Mouse (Mus musculus) neural tube, embryonic 14.5 days (tissue): ENCODE results near the gene Ptgs1. TPM values are rescaled to one million over a fixed set of nuclear protein-coding genes. Genes with fewer than 3 reads are reported as not detected.

ENCODE experiments used
- ATAC-seq: fragments of 200-750 bp; cut with Nextera tagmentation; 2 replicates; pipeline ENCODE4 v1.8.0; 2017; ENCODE audit warnings: low read depth, mild to moderate bottlenecking, moderate TSS enrichment, moderate library complexity
- H3K27ac ChIP-seq: fragments of 300-500 bp; sonication (generic); 2 replicates; pipeline ENCODE4 v1.5.1; 2014; ENCODE audit warnings: low read depth, mild to moderate bottlenecking, control low read depth, low read length, moderate library complexity, mixed read lengths
- H3K27me3 ChIP-seq: fragments of 300-500 bp; sonication (generic); 2 replicates; pipeline ENCODE4 v1.6.1; 2014; ENCODE audit warnings: low read length; ENCODE audit not compliant: control insufficient read depth, insufficient read depth
- H3K36me3 ChIP-seq: fragments of 300-500 bp; sonication (generic); 2 replicates; pipeline ENCODE4 v1.6.1; 2014; ENCODE audit warnings: low read length, mixed read lengths; ENCODE audit not compliant: control insufficient read depth, insufficient read depth
- H3K4me1 ChIP-seq: fragments of 300-500 bp; sonication (generic); 2 replicates; pipeline ENCODE4 v1.6.1; 2014; ENCODE audit warnings: low read length; ENCODE audit not compliant: control insufficient read depth, insufficient read depth
- H3K4me2 ChIP-seq: fragments of 300-500 bp; sonication (generic); 2 replicates; pipeline ENCODE4 v1.6.1; 2014; ENCODE audit warnings: mild to moderate bottlenecking, low read depth, low read length, control low read depth
- H3K4me3 ChIP-seq: fragments of 300-500 bp; sonication (generic); 2 replicates; pipeline ENCODE4 v1.5.1; 2014; ENCODE audit warnings: low read depth, low read length, control low read depth, mixed read lengths
- H3K9ac ChIP-seq: fragments of 300-500 bp; sonication (generic); replicated peaks from 2 replicates; pipeline ENCODE4 v1.6.1; 2014; ENCODE audit warnings: low read depth, mild to moderate bottlenecking, control low read depth, low read length, mixed read lengths
- H3K9me3 ChIP-seq: fragments of 300-500 bp; sonication (generic); 2 replicates; pipeline ENCODE4 v1.6.1; 2016; ENCODE audit warnings: low read length; ENCODE audit not compliant: control insufficient read depth
- WGBS: fragments of 180-500 bp; shearing (Covaris S2); extraction: QIAGEN DNeasy Blood & Tissue Kit; methylation state at CpG from one replicate; pipeline ENCODE4 v1.1.7; 2014; 5-methylcytosine and 5-hydroxymethylcytosine counted together
- polyA plus RNA-seq: library from polyadenylated mRNA; unstranded; fragments of >200 nt; fragmentation: Nextera tagmentation; extraction: Ambion mirVana; gene quantifications from 2 replicates; pipeline ENCODE4 v1.2.1, GENCODE M21; 2014

Ptgs1 gene
- polyA plus RNA-seq, 1 experiment from 2014 or later: 2.7 TPM

DNA sequence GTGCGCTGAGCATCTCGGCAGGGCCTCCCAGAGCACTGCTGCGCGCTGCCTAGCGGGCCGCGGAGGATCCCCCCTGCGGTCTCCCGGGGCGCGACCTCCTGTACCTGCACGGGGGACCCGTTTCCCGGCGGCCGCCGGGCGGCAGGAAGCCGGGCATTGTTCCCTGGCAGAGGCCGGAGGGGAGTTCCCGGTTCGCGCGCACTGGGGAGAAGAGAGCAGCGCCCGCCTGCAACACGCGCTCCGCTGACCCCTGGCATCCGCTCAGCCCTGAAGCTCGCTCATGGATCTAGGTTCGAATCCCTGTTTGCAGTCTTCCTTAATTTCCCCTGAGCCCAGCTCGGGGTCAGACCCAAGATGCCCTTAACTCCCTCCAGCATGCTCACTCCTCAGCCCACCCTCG is 19.4 kb upstream of the Ptgs1 start:
- Histone ChIP-seq H3K4me1 (no peaks in the 10 kb centered on the region), H3K9ac (no peak overlapping the region), H3K4me3 (no peak overlapping the region), H3K4me2 (peak overlapping the region; percentile 18; the same call in 1 of the 2 replicates), H3K9me3 (no peaks in the 10 kb centered on the region), H3K36me3 (no peaks in the 10 kb centered on the region), H3K27ac (no peak overlapping the region), H3K27me3 (peaks cover 10% of the 10 kb centered on the region)
- 2% methylated on average over 34 of the region's 34 CpGs for WGBS
- no peak for ATAC-seq

DNA sequence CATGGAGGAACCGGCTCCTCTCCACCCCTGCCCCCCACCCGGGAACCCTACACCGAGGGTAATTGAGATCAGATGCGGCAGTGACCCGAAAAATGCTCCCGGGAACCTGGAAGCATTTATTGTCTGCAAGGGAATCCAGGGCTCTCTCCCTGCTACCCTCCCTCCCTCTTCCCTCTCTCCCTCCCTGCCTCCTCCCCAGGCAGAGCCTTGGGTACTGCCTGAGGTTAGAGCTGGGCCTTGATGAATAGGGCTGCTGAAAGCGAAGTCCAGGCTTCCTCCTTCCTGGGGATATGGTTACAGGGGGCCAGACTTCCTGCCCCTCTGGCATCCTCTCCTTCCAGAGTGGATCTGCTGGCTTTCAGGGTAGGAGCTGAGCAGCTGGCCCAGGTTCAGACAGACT is 18.4 kb upstream of the Ptgs1 start:
- Histone ChIP-seq H3K36me3 (no peaks in the 10 kb centered on the region), H3K27ac (no peak overlapping the region), H3K9me3 (no peaks in the 10 kb centered on the region), H3K4me1 (no peaks in the 10 kb centered on the region), H3K4me2 (no peak overlapping the region), H3K27me3 (peaks cover 10% of the 10 kb centered on the region), H3K9ac (no peak overlapping the region), H3K4me3 (no peak overlapping the region)
- ATAC-seq: no peak
- 10% methylated on average over 7 of the region's 7 CpGs for WGBS

DNA sequence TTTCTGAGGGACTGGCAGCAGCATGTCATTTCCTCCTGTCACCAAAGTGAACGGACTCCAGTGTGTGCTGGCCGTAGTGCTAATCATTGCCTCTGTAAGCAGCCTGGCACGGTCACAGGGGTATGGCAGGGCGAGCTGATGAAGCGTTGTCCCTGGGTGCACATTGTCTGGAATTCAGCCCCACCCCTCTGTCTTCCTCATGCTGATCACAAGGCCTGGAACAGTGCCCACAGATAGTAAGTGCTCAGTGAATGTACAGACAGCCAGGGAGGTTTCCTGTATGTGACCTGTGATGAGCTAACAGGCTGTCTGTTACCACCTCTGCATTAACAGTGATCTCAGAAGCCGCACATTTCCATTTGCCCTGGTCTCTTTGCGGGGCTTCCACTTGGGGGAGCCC is 17.1 kb upstream of the Ptgs1 start:
- WGBS: 56% methylated on average over 7 of the region's 7 CpGs
- Histone ChIP-seq H3K9me3 (no peaks in the 10 kb centered on the region), H3K27me3 (peaks cover 10% of the 10 kb centered on the region), H3K36me3 (no peaks in the 10 kb centered on the region), H3K4me2 (no peak overlapping the region), H3K4me3 (no peak overlapping the region), H3K27ac (no peak overlapping the region), H3K4me1 (no peaks in the 10 kb centered on the region), H3K9ac (no peak overlapping the region)
- ATAC-seq: no peak

DNA sequence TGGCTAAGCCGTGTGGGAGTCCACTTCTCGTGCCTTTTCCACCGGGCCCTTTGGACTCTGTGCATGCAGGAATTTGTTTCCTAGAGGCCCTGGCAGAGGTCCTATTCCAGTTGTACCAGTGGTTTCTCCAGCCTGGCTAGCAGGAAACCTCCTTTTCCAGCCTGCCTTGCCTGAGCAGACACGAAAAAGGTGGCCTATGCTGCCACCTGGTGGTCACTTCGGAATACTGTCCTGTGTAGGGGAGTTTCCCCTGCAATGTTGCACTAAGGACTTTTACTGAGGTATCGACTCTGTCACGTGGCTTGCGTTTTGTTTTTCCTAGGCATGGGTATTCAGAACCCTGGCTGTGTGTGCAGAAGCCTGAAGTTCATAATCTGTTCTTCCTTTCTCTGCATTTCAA is 16.2 kb upstream of the Ptgs1 start:
- no peaks in the 10 kb centered on the region for H3K36me3 ChIP-seq
- no peaks in the 10 kb centered on the region for H3K9me3 ChIP-seq
- ATAC-seq: peak; percentile 89
- H3K4me3 ChIP-seq: no peak overlapping the region
- no peak overlapping the region for H3K4me2 ChIP-seq
- H3K4me1 ChIP-seq: no peaks in the 10 kb centered on the region
- no peak overlapping the region for H3K27ac ChIP-seq
- peaks cover 10% of the 10 kb centered on the region for H3K27me3 ChIP-seq
- no peak overlapping the region for H3K9ac ChIP-seq
- WGBS: 13% methylated on average over 8 of the region's 8 CpGs

DNA sequence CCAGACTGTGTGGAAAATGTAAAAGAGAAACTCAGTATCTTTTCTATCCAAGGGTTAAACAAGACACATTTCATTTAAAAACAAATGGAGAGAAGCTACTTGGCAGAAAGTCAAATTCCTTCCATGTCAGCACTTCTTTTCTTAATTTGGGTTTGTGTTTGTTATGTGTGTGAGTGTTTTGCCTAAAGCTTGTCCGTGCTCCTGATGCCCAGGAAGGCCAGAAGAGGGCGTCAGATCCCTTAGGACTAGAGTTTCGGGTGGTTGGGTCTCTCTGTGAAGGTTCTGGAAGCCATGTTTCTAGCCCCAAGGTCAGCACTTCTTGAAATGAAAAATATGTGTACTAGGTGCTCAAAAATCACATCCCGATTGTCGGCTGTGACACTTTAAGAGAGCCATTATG is 15.8 kb upstream of the Ptgs1 start:
- Histone ChIP-seq H3K4me1 (no peaks in the 10 kb centered on the region), H3K9me3 (no peaks in the 10 kb centered on the region), H3K36me3 (no peaks in the 10 kb centered on the region), H3K9ac (no peak overlapping the region), H3K27me3 (peaks cover 10% of the 10 kb centered on the region), H3K27ac (no peak overlapping the region), H3K4me3 (no peak overlapping the region), H3K4me2 (no peak overlapping the region)
- ATAC-seq: no peak
- 71% methylated on average over 5 of the region's 5 CpGs for WGBS

DNA sequence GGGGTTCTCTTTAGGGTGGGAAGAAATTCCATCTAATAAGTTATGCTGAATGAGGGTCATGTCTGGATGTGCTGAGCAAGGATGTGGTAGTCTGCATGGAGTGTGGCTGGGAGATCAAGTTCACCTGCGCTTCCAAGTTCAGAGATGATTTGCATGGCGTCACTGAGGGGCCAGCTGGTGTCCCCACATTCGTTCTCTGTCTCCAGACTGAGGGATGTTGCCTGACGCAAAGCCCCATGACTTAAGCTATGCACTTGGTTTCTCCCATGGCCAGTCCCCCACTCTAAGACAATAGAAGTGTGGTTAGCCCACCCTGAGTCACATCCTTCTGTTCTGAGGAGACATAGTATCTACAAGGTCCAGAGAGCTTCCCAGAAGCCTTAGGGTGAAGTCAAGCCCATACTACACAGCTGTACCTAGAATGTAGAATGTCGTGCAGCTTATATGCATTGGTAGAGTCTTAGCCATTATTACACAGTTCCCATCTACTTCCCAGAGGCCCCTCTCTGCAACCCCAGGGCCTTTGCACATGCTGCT is 15.0 kb upstream of the Ptgs1 start:
- Histone ChIP-seq H3K27ac (no peak overlapping the region), H3K4me1 (no peaks in the 10 kb centered on the region), H3K9me3 (no peaks in the 10 kb centered on the region), H3K4me2 (no peak overlapping the region), H3K27me3 (peaks cover 10% of the 10 kb centered on the region), H3K4me3 (no peak overlapping the region), H3K36me3 (no peaks in the 10 kb centered on the region), H3K9ac (no peak overlapping the region)
- 83% methylated on average over 5 of the region's 5 CpGs for WGBS
- ATAC-seq: no peak

DNA sequence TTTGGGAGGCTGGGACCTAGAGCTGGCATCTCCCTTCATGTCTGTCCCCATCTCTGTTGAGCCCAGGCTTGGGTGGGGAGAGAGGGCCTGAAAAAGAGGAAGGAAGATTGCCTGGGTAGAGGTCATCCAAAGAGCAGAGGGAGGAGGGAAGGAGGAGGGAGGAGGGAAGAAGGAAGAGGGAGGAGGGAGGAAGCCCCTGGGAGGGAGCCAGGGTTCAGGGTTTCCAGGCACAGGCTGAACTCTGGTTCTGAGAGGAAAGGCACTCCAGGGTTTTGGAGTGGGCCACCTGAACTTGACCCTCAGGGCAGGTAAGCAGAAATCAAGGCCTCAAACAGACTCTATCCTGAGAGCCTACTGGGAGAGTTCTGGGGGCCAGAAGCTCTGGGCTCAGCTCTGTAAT is 13.7 kb upstream of the Ptgs1 start:
- no peak for ATAC-seq
- Histone ChIP-seq H3K4me1 (no peaks in the 10 kb centered on the region), H3K36me3 (no peaks in the 10 kb centered on the region), H3K9me3 (no peaks in the 10 kb centered on the region), H3K27ac (no peak overlapping the region), H3K4me2 (no peak overlapping the region), H3K4me3 (no peak overlapping the region), H3K9ac (no peak overlapping the region), H3K27me3 (peaks cover 2% of the 10 kb centered on the region)

DNA sequence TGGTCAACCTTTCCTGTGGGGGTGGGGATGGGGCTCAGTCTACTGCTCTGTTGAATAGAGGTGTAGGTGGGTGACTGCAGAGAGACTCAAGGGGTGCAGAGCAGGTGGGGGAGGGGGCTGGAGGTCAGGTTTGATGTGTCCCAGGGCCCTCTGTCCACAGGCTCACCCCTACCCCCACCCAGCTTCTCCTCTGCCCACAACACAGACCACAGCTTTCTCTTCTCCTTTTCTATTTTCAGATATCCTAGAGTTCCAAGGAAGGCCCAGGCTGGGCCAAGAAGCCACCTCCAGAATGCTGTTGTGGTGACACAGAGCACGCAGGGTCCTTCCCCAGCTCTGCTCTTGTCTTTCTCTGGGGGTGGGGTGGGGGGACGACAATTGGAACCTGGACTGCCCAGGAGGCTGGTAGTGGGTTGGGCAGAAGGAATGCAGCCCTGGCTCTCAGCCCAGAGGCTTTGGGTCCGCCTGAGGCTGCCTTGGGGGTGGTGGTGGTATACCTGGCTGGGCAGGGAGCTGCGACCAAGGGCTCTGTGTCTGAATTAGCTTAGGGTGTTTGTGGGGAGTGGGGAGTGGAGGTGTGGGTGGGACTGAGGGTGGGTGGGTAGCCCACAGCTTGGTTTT is 13.2 kb upstream of the Ptgs1 start:
- H3K4me3 ChIP-seq: no peak overlapping the region
- no peak for ATAC-seq
- no peaks in the 10 kb centered on the region for H3K4me1 ChIP-seq
- H3K4me2 ChIP-seq: no peak overlapping the region
- H3K27me3 ChIP-seq: no peaks in the 10 kb centered on the region; the same call in 1 of the 2 replicates
- no peak overlapping the region for H3K27ac ChIP-seq
- WGBS: 47% methylated on average over 4 of the region's 4 CpGs
- no peaks in the 10 kb centered on the region for H3K9me3 ChIP-seq
- H3K9ac ChIP-seq: no peak overlapping the region
- no peaks in the 10 kb centered on the region for H3K36me3 ChIP-seq

DNA sequence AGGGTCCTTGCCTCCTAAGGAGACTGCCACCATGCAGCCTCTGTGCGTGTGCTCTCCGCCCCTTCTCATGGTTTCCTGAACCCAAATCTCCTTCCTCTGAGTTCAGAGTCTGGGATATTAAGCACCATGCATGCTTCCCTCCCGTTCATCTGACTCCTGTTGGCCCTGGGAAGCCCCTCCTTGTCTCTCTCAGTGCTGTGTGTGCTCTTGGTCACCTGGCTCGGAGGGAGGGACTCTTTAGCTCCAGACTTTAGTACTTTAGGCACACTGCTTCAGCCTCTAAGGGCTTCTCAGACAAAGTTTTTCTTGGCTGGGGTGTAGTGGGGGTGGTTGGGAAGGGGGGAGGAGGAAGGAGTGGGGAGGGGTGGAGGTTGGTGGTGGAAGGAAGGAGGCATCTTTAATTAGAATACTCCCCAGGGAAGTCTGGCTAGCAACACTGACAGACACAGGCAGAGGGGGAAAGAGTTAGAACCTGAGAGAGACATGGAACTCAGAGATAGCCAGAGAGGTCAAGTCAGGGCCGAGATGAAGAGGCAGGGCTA is 12.5 kb upstream of the Ptgs1 start:
- 54% methylated on average over 5 of the region's 5 CpGs for WGBS
- no peak for ATAC-seq
- Histone ChIP-seq H3K4me3 (no peak overlapping the region), H3K4me2 (no peak overlapping the region), H3K9me3 (no peaks in the 10 kb centered on the region), H3K27ac (no peak overlapping the region), H3K9ac (no peak overlapping the region), H3K27me3 (no peaks in the 10 kb centered on the region), H3K36me3 (no peaks in the 10 kb centered on the region), H3K4me1 (no peaks in the 10 kb centered on the region)
